Mouse (Mus musculus) lung, postnatal 10 days (tissue): ENCODE data around the gene 3110082I17Rik.

ENCODE experiments used
- DNase-seq: peaks from one replicate; pipeline ENCODE4 v3.0.0; 2021

The 3110082I17Rik gene

DNA sequence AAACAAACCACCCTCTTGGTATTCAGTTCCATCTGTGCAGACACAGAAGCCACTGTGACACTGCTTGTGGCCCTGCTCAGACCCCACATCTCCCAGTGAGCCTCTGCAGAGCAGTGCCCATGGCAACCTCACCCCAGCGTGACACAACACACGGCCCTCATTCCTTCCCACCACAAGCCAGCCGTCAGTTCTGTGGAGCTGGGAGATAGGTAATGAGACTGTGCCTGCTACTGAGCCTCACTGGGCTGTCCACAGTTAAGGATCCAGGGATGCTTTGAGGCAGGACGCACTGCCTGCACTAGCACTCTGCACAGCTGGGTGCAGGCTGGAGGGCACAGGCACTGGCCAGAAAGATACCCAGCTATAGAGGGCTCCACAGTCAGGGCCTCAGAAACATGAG, 10.4 kb downstream of the 3110082I17Rik start:
- DNase-seq: peak; percentile 36

GRCm38 (mm10) chr5:139449161-139449791, 11.1 kb downstream of the 3110082I17Rik start:
- DNase-seq: peak; percentile 84

- DNase-seq: peak; percentile 34
Observed at GRCm38 (mm10) chr5:139448025-139448424, 12.3 kb downstream of the 3110082I17Rik start.

DNA sequence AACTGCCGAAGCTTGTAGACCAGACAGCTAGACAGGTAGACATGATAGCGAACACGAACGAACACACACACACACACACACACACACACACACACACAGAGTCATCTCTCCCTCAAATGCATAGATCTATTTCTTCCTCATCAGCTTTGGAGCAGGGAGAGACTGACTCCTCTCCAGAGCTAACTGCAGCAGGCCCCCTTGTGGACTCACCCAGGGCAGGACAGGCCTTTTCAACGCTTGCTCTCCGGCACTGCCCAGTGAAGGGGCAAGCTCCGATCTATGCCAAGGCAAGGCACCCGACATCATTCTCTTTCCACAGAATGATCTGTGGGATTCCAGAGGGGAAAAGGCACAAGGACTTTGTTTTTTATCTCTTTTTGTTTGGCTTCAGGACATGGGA, 15.1 kb downstream of the 3110082I17Rik start:
- peak; percentile 61 for DNase-seq

- DNase-seq: no peak
Observed at GRCm38 (mm10) chr5:139442962-139443361, 17.4 kb downstream of the 3110082I17Rik start.

DNA sequence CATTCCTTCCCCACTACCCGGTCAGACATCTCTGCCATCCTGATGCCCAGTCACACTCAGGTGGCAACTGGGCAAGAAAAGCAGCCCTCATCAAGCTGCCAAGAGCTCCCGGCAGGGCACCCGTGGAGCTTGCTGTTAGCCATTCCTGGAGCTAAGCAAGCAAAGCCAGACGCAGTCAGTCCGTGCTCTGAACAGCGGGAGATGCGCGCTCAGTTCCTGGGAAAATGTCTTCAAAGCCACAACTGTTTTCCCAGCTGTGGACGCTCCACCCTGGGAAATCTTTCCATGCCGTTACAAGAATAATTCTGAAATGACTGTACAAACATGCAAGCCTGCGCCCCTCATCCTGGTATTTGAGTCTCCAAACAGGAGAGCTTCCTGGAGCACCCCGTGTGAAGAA, 17.9 kb downstream of the 3110082I17Rik start:
- no peak for DNase-seq

DNA sequence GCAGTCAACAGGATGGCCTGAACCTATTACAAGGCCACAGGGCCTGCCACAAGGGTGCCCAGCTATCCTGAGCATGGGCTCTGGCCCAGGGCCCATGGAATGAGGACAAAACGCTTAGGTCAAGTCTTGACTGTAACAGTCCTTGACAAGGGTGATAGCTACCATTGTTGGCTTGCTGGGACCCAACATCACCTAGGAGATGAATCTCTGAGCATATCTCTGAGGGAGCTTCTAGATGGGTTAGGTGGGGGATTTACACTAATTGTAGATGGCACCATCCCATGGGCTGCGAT, 18.7 kb downstream of the 3110082I17Rik start:
- no peak for DNase-seq

GRCm38 (mm10) chr5:139440926-139441725, 19.2 kb downstream of the 3110082I17Rik start:
- DNase-seq: no peak

GRCm38 (mm10) chr5:139440451-139440850, 19.9 kb downstream of the 3110082I17Rik start:
- no peak for DNase-seq

DNA sequence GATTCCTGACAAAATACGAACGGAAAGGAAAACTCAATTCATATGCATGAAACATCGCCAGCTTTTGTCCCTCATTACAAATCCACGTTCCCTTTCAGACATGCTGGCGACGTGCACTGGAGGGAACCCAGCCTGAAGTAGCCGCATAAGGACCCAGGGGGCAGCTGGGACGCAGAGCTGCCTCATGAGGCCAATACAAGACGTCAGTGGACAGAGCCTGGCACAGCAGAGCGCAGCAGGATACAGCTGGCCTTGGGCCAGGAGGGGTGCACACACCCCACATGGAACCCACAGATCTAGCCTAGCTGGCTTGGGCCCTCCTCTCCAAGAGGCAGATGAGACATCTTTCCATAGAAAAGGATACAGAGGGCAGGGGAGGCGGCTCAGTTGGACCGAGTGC, 21.9 kb downstream of the 3110082I17Rik start:
- no peak for DNase-seq

DNA sequence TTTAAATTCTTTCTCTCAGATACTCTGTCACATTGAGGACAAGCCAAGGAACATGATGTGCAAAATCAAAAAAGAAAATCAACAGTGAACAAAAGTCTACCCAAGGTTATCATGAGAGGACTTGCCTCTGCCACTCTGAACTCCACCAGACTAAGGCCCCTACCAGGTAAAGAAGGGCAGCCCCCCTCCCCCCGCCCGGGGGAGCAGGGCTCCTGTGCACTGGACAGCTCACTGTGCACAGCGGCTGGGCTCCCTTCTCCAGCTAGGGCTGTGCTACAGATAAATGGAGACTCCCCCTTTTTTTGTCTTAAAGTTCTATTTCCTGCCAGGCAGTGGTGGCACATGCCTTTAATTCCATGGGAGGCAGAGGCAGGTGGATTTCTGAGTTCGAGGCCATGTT, 22.6 kb downstream of the 3110082I17Rik start:
- DNase-seq: no peak

DNA sequence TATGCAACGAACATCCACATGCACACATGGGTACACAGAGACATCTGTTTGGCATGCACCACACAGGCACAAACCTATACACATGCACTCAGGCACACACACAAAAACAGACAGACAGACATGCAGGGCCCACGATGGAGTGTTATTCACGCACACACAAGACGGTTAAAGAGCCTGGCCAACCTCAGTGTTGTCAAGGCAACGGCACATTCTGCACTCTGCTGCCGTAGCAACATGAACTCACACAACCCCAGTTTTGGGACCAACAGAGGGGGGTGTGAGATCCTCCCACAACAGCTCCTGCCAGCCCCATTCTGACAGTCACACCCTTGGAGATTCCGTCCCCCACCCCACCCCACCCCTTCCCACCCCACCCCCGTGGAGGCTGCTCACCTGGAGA, 25.4 kb downstream of the 3110082I17Rik start:
- DNase-seq: peak; percentile 71

- DNase-seq: no peak
Observed at GRCm38 (mm10) chr5:139433842-139434568, 26.3 kb downstream of the 3110082I17Rik start.

- peak; percentile 46 for DNase-seq
Observed at GRCm38 (mm10) chr5:139432747-139433508, 27.4 kb downstream of the 3110082I17Rik start.

DNA sequence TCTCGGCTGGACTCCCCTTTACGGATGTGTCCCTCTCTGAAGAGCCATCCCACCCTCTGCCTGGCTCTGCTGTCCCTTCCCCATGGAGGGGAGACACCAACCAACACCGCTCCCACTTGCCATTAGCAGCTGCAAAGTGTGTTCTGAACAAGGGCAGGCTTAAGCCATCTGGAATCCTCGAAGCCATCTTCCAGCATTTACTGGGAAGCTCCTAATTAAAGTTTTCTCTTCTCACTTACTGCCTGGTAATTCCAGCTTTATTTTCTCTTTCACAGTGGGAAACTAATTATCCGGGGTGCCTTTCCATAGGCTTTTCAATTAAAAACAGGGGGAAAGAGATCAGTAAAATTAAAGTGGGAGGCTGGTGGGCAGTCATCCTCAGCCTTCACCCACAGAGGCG, 28.0 kb downstream of the 3110082I17Rik start:
- no peak for DNase-seq

- no peak for DNase-seq
Observed at GRCm38 (mm10) chr5:139429818-139430341, 30.4 kb downstream of the 3110082I17Rik start.

DNA sequence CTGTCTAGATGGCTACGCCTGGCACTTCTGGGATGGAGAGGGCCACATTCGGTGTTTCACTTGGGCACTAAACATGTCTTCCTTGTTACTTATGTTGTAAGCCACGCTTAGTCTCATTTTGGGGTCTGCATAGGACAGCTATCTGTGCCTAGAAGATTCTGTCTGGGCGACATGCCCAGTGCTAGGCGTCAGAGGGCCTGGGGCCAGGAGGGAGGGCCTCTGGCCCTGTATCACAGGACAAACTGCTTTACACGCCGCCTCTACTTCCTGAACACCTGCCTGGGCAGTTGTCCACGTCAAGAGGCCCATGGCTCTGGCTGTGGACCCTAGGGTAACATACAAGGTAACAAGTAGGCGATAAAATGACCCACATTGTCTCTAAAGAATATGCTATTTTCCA, 32.3 kb downstream of the 3110082I17Rik start:
- peak; percentile 64 for DNase-seq

GRCm38 (mm10) chr5:139427001-139427400, 33.3 kb downstream of the 3110082I17Rik start:
- DNase-seq: no peak

DNA sequence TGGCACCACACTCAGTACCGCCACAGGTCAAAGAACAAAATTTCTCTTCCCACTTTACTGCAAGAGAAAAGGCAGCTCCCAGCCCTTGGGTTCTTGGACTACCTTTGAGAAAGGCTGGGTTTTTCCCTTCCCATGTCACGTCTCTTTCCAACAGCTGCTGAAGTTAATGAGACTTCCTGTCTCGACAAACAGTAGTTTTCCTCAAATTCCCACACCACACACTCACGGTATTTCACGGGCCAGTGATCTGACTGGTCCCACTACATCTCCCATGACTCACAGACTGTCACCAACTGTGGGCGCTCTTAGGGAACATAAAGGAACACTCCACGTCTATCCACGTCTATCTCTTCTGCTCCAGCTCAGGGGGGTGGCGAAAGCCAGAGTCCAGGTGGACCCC, 35.1 kb downstream of the 3110082I17Rik start:
- DNase-seq: no peak

DNA sequence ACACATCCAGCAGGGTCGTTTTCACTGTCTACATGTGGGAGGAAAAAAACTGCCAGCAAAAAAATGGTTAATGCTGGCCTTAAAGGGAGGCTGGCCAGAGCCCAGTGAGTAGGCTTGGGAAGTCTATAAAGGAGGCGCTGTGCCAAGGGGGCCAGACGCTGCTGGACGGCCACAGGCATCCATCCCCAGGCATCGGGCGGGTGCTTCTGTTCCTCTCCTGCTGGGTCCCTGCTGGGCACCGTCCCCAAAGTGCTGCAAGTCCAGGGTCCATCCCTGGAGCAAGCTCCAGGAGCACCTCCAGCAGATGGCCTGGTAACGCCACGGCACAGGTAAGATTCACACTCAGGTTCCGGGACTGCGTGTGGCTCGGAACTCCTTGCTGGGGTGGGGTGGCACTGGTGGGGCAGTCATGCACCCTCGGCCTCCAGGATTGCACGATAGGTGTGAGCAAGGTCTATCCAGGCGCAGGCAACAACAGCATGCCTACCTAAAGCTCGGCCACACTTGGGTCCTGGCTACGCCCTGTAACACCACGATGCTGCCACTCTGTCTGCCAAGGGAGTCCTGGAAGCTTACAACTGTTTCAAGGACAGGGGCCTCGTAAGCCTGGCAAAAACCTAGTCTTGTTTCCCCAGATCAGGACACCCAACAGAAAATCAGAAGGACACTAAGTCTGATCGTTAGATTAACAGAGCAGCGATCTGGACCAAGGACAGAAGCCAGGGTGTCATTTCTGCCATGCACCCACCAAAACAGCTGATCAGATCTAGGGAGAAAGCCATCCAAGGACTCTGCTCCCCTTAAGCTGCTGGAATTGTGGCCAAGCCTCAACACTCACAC, 37.1 kb downstream of the 3110082I17Rik start, which contains the start of gene Gper1:
Gene Gper1, plus strand, starts transcription at position 126 of the 840 bp plus-strand sequence.
- DNase-seq: peak; percentile 83

DNA sequence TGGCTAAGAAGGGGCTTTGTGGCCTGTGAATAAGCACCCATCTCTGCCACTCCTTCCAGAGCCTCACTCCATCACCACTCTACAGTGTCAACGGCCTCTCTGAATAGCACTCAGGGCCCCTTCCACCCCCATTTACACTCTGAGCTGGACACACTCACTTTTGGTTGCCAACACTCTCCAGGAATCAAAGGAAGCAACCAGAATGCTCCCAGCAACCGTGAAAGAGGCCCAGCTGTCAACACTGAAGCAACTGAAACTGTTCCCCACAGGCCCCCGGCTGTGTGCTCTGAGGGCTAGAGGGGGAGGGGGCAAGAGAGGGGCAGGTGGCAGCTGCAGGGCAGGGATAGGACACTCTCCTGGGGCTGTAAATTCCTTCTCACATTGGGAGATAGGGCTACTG, 41.7 kb downstream of the 3110082I17Rik start:
- no peak for DNase-seq

DNA sequence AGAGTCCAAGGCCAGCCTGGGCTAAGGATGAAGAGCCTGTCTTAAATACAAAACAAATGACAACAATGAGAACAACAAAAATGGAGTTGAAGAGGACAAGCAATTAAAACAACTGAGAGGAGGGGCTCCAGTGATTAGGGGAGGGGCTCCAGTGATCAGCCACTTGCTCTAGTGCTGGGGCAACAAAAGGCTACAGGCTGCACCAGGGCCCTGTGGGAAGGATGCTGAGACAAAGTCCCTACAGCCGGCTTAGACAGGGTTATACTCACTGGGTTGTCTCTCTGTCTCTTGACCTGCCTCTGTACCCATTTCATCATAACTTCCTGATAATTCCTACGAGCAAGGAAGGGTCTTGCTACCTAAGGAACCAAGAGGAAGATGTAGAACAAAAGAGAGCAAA, 42.2 kb downstream of the 3110082I17Rik start:
- no peak for DNase-seq
